Mouse (Mus musculus): Measurements from ENCODE around the gene Fndc3b. TPM values are rescaled to one million over a fixed set of nuclear protein-coding genes. Genes with fewer than 3 reads are reported as not detected.

The Fndc3b gene
- polyA plus RNA-seq, 1 experiment from 2014 or later: 4.7 TPM

- DNase-seq: no peak
- H3K27me3 ChIP-seq: peaks cover 20% of the 10 kb centered on the region
- WGBS (ENCODE audit: insufficient replicate concordance): 43% methylated on average over 4 of the region's 4 CpGs
- no peak for ATAC-seq (ENCODE audit: low read depth)
- no peak overlapping the region for H3K4me3 ChIP-seq (replicated peaks)
- no peak overlapping the region for H3K4me2 ChIP-seq
- H3K27ac ChIP-seq: no peak overlapping the region
- H3K9me3 ChIP-seq (replicated peaks): no peaks in the 10 kb centered on the region
- no peak overlapping the region for H3K9ac ChIP-seq
- H3K36me3 ChIP-seq: no peaks in the 10 kb centered on the region
- H3K4me1 ChIP-seq (replicated peaks): no peaks in the 10 kb centered on the region
Observed at GRCm38 (mm10) chr3:27377935-27378334, 333.2 kb downstream of the Fndc3b start.

- no peak overlapping the region for H3K9ac ChIP-seq
- no peak overlapping the region for H3K27ac ChIP-seq
- ATAC-seq (ENCODE audit: low read depth): no peak
- peaks cover 53% of the 10 kb centered on the region for H3K27me3 ChIP-seq
- no peaks in the 10 kb centered on the region for H3K4me1 ChIP-seq (replicated peaks)
- 55% methylated on average over 9 of the region's 9 CpGs for WGBS (ENCODE audit: insufficient replicate concordance)
- DNase-seq: no peak
- H3K9me3 ChIP-seq (replicated peaks): no peaks in the 10 kb centered on the region
- H3K4me2 ChIP-seq: no peak overlapping the region
- H3K4me3 ChIP-seq (replicated peaks): no peak overlapping the region
- H3K36me3 ChIP-seq: no peaks in the 10 kb centered on the region
Observed at GRCm38 (mm10) chr3:27374396-27374795, 336.7 kb downstream of the Fndc3b start.

GRCm38 (mm10) chr3:27371725-27372650, 339.1 kb downstream of the Fndc3b start:
- Histone ChIP-seq H3K27me3 (peaks cover 53% of the 10 kb centered on the region), H3K4me2 (no peak overlapping the region), H3K4me3 (replicated peaks) (no peak overlapping the region), H3K4me1 (replicated peaks) (no peaks in the 10 kb centered on the region), H3K27ac (no peak overlapping the region), H3K9me3 (replicated peaks) (no peaks in the 10 kb centered on the region), H3K9ac (no peak overlapping the region), H3K36me3 (no peaks in the 10 kb centered on the region)
- ATAC-seq (ENCODE audit: low read depth) (no peak), DNase-seq (no peak)
- 2% methylated on average over 77 of the region's 77 CpGs for WGBS (ENCODE audit: insufficient replicate concordance)

GRCm38 (mm10) chr3:27371276-27371621, 339.9 kb downstream of the Fndc3b start, which contains the start of gene Ghsr:
Gene Ghsr, plus strand, starts transcription at chr3:27371351.
- Histone ChIP-seq H3K27me3 (peaks cover 53% of the 10 kb centered on the region), H3K9me3 (replicated peaks) (no peaks in the 10 kb centered on the region), H3K4me2 (no peak within 1 kb of the TSS), H3K36me3 (no peaks in the 10 kb centered on the region), H3K4me3 (replicated peaks) (no peak within 1 kb of the TSS), H3K9ac (no peak within 1 kb of the TSS), H3K4me1 (replicated peaks) (no peaks in the 10 kb centered on the region), H3K27ac (no peak within 1 kb of the TSS)
- DNase-seq (no peak), ATAC-seq (ENCODE audit: low read depth) (no peak)
- WGBS (ENCODE audit: insufficient replicate concordance): 3% methylated on average over 19 of the region's 19 CpGs

- no peak overlapping the region for H3K4me2 ChIP-seq
- H3K4me3 ChIP-seq (replicated peaks): no peak overlapping the region
- DNase-seq (no peak), ATAC-seq (ENCODE audit: low read depth) (no peak)
- H3K27ac ChIP-seq: no peak overlapping the region
- H3K9me3 ChIP-seq (replicated peaks): no peaks in the 10 kb centered on the region
- no peaks in the 10 kb centered on the region for H3K4me1 ChIP-seq (replicated peaks)
- H3K9ac ChIP-seq: no peak overlapping the region
- peaks cover 53% of the 10 kb centered on the region for H3K27me3 ChIP-seq
- 7% methylated on average over 20 of the region's 20 CpGs for WGBS (ENCODE audit: insufficient replicate concordance)
- no peaks in the 10 kb centered on the region for H3K36me3 ChIP-seq
Observed at GRCm38 (mm10) chr3:27370582-27371275, 340.4 kb downstream of the Fndc3b start.

GRCm38 (mm10) chr3:27370125-27370524, 341.0 kb downstream of the Fndc3b start:
- Histone ChIP-seq H3K4me1 (replicated peaks) (no peaks in the 10 kb centered on the region), H3K27ac (no peak overlapping the region), H3K9ac (no peak overlapping the region), H3K36me3 (no peaks in the 10 kb centered on the region), H3K27me3 (peaks cover 51% of the 10 kb centered on the region), H3K4me3 (replicated peaks) (no peak overlapping the region), H3K9me3 (replicated peaks) (no peaks in the 10 kb centered on the region), H3K4me2 (no peak overlapping the region)
- DNase-seq: no peak
- WGBS (ENCODE audit: insufficient replicate concordance): 4% methylated on average over 10 of the region's 10 CpGs
- no peak for ATAC-seq (ENCODE audit: low read depth)

Small RNA genes within 50 kb of the gene (microRNA-seq; reads per million reads assigned to microRNA genes)
- gene Mir3092: 0.88 reads per million

Other genes starting within 250 kb of the Fndc3b start
- not detected in 2 replicates for gene Tmem212, start 185.1 kb upstream of the Fndc3b start, polyA plus RNA-seq (2015; fragmentation: Nextera tagmentation; extraction: Ambion mirVana)
- gene Pld1, start 227.4 kb upstream of the Fndc3b start, polyA plus RNA-seq (2015; fragmentation: Nextera tagmentation; extraction: Ambion mirVana): 2.6 and 3.3 TPM in 2 replicates

Measured in liver, embryonic 13.5 days (tissue).